Mouse (Mus musculus) 3T3-L1 (cell line): ENCODE results near the gene Entr1.

Source experiments
- DNase-seq: peaks from one replicate; pipeline ENCODE4 v3.0.0-alpha.2; 2015; ENCODE audit warnings: low read depth, low spot score

Gene Entr1

DNA sequence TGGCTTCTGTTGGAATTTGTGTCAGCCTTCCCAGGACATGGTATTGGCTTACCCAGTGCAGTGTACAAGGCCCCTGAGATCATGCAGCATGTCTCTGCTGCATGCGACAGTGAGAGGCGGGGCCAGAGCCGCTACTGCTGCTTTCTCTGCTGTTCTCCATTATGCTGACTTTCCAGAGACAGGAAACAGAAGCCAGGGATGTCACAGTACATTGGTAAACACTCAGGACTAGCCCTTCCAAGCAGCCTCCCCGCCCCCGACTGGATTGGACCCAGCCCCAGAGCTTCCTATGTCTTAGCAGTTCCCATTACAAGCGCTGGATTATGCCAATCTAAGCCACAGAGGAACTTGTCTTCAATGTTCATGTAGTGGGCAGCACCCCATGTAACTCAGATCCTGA lies 40.9 kb downstream of the Entr1 start:
- DNase-seq, result peak; percentile 19

DNA sequence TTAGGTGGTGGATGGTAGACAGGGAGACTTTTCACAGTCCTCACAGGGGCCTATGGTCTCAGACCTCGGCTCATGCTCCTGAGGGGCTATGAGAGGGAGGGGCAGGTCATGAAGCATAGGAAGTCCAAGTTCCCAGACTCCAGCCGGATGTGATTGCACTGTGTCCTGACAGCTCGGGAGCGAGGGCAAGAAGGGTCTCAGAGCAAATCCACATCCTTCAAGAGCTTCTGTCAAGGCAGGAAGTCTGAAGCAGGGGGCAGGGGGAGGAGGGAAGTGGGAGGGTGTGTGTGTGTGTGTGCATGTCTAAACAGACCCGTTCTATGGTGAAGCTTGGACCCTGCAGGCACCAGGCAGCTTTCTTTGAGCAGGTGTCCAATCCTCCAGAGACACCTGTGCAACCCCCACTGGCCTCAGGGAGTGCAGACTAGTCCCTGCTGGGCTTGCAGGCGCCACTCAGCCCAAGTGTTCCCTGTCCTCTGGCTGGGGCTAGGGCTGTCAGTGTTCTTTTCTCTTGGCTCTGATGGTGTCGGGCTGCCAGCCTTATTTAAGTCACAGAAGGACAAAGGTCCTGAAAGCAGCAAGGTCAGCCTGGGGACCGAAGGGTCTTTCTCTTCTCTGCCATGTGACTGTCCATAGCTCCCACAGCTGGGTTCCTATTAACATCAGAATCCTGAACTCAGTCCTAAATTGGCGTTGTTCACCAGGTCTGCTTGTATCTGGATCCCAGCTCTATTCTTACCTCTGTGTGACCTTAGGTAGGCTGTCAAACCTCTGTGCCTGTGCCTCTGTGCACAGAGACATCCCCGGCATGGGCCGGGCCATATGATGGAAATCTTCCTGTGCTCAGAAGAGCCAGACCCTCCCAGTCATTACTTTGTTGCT lies 46.3 kb downstream of the Entr1 start:
- no peak for DNase-seq

GRCm38 (mm10) chr2:26342044-26342443 lies 47.1 kb downstream of the Entr1 start:
- no peak for DNase-seq

DNA sequence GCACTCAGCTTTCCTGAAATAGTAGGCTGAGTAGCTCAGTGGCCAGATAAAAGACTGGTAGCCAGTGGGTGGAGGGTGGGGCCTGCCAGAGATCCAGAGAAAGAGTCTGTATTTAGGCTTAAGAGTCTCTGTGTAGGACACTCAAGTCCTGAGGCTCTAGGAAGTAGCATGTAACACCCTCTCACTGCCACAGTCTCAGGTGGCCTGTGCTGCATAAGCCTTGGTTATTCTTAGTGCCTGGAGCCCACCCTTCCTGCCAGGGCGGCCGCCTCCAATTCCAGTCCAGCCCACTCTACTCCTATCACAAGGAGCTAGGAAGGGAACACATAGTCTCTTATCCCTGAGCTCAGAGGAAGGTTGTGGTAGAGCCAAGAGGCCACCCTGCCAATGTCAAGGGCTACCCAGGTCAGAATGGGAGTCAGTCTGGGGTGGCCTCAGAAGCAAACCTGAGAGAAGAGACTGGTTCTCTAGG lies 47.6 kb downstream of the Entr1 start:
- no peak for DNase-seq

DNA sequence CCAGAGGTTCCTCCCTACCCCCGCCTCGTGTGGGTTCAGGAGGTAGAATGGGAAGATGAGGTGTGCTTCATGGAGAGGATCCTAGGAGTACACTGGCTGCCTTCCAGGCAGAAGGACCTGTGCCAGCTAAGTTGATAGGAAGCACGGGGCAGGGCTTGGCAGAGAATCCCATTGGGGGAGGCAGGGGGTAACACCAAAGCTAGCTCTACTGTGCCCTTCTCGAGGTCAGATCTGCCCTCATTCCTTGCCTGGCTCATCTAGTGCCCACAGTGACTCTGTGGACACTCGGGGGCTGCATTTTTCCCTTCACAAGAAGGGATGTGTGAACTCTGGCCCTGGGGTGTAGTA lies 49.9 kb downstream of the Entr1 start:
- DNase-seq, result no peak

DNA sequence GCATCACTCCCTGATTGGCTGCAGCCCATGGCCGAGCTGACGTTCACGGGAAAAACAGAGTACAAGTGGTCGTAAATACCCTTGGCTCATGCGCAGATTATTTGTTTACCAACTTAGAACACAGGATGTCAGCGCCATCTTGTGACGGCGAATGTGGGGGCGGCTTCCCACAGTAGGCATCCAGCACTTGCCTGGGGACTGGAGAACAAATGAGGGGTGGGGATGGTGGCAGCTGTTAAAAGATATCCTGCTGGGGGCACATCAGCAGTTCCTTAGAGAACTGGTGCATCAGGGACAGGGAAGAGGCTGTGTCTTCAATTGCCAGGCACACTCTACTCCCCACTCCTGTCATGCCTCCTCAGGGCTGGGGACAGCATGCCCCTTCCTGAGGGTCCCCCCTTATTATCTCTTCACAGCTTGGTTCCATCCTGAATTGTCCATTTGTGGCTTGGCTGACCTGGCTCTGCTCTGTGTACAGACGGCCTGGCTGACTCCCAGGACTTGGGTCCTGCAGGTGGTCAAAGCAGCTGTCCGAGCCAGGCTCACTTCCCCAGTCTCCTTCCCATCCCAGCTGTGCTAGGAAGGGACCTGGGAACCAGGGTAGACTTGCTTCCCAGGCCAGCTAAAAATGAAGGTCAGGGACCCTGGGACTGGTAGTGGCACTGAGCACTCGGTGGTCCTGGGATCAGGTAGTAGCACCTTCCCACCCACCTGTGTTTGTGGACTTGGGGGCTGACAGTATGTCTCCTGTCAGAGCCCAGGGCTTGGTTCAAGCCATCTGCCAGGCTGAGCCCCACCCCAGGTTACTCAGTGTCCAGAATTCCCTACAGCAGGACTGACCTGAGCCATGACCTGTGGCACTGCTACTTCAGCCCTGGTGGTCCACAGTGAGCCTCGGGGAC lies 50.6 kb downstream of the Entr1 start:
- no peak for DNase-seq
